Mouse (Mus musculus): Measurements from ENCODE around the gene AW011738.

Gene AW011738

GRCm38 (mm10) chr4:156200623-156201475, 2.3 kb upstream of the AW011738 start, which contains the start of gene Isg15:
TSS of gene Isg15 (minus strand) at chr4:156200818.
- DNase-seq (ENCODE audit: low read depth): peak; percentile 69

GRCm38 (mm10) chr4:156202462-156202893, 626 bp upstream of the AW011738 start:
- no peak for DNase-seq (ENCODE audit: low read depth)

GRCm38 (mm10) chr4:156203413-156204131, 468 bp downstream of the AW011738 start:
- DNase-seq (ENCODE audit: low read depth): no peak

- no peak for DNase-seq (ENCODE audit: low read depth)
Observed at GRCm38 (mm10) chr4:156208872-156209271, 5.8 kb downstream of the AW011738 start.

- DNase-seq (ENCODE audit: low read depth): no peak
Observed at GRCm38 (mm10) chr4:156209963-156210635, 7.0 kb downstream of the AW011738 start.

- no peak for DNase-seq (ENCODE audit: low read depth)
Observed at GRCm38 (mm10) chr4:156213134-156213533, 10.0 kb downstream of the AW011738 start.

DNA sequence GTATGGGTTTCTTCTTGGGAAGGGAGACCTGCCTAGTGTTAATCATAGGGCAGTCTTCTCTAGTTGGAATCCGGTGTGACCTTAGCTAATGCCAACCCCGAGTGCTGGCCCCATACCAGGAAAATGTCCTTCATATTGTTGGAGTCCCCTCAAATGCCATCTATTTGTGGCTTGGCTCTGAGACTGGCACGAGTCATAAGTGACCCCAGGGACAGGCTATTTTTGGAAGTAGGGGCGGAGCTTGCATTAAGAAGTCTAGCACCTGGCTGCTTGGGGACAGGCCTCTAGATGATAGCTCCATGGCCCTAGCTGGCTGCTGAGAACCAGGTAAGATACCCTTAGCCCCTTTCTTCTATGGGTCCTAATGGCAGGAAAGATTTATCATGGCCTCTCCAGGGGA, 12.5 kb downstream of the AW011738 start, which contains the start of gene Perm1:
Gene Perm1 (plus strand): TSS at position 220 of the 400 bp plus-strand sequence.
- DNase-seq (ENCODE audit: low read depth): peak; percentile 60

- DNase-seq (ENCODE audit: low read depth): no peak
Observed at GRCm38 (mm10) chr4:156216196-156216595, 13.1 kb downstream of the AW011738 start.

DNA sequence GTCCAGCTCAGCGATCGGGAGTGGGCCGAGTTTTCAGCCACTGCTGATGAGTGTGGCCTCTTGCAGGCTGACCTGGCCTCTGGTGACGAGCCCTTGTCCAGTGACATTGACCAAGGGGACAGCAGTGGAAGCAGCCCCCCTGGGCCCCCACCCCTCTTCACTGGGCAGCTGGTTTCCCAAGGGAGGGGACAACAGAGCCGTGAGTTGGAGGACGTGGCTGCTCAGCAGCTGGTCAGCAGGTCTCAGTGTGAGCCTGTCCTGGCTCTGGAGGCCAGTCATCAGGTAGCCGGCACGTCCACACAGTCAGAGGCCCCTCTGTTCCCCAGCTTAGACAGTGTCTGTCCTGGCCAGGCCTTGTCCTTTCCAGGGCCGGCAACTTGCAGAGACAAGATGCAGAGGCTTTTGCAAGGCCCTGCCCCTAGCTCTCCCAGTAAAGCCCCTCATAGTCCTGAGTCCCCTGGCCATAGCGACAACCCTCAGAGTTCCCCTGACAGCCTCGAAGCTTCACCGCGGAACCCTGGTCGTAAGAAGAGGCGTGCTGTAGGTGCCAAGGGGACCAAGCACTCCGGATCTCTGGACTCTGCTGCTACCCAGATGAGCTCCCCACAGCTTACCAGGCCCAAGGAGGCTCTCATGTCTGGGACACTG, 14.0 kb downstream of the AW011738 start:
- no peak for DNase-seq (ENCODE audit: low read depth)

- no peak for DNase-seq (ENCODE audit: low read depth)
Observed at GRCm38 (mm10) chr4:156217838-156218237, 14.7 kb downstream of the AW011738 start.

- DNase-seq (ENCODE audit: low read depth): no peak
Observed at GRCm38 (mm10) chr4:156219936-156220335, 16.8 kb downstream of the AW011738 start.

DNA sequence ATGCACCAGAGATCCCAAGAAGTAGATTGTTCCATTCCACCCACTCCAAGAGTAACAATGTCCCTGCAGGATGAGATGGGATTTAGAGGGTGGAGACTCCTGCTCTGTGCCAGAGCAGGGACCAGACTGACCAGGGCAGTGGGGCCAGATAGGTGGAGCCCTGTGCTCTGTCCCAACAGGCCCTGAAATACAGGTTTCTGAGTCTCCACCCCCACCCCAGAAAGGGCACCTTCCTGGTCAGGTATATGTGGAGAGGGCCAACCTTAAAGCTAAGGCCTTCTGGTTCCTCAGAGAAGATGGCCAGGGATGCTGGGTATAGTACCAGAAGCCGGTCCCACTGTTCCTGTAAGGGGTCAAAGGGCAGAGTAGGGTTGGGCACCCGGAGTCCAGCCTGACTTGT, 21.2 kb downstream of the AW011738 start:
- DNase-seq (ENCODE audit: low read depth): no peak

- DNase-seq (ENCODE audit: low read depth): peak; percentile 70
Observed at GRCm38 (mm10) chr4:156227752-156228392, 24.8 kb downstream of the AW011738 start.

DNA sequence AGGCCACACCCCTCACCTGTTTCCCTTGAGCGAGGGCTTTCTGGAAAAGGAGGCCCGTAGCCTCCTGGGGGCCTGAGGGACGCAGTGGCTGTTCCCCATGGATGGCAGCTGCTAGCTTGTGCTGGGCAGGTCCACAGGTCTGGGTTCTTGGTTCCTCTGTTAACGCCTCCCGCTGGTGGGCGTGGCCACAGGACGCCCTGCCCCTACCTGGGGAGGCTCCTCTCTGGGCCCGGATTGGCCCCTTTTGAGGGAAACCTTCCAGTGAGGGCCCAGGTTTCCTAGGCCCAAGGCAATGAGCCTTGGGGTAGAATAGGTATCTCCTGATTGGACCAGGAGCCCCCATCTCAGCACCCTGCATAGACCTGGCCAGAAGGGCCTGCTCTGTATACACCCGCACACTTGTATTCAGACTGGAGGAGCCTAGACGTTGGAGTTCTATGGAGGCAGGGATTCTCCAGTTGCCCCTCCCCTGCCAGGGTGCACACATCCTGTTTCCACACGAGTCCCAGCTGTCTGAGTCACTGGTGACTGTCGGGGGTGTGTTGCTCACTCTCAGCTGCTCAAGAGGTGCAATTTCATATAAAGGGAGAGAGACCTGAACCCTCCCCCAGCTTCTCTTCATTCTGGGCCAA, 25.4 kb downstream of the AW011738 start:
- peak; percentile 77 for DNase-seq (ENCODE audit: low read depth)

DNA sequence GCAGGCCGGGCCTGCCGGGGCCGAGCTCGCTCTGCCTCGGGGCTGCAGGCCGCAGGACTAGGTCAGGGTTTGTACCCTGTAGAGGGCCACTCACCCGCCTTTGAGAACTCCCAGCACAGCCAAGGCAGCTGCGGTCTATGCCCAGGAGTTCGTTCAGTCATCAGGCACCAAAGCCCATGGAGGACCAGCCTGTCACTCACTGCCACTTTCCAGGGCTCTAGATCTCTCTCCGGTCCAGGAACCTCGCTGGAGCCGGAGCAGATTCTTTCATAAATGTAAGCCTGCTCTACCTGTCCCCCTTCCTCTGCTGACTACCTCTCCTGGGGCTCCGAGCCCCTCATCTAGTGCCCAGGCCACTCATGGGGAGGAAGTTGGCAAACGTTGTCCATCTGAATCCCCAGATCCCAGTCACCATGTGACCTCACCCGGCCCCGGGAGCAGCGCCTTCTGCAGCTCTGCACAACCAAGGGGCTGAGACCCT, 31.0 kb downstream of the AW011738 start:
- peak; percentile 18 for DNase-seq (ENCODE audit: low read depth)

GRCm38 (mm10) chr4:156234701-156235213, 31.7 kb downstream of the AW011738 start, which contains the start of gene Plekhn1:
TSS of gene Plekhn1 (minus strand) at chr4:156234857.
- peak; percentile 74 for DNase-seq (ENCODE audit: low read depth)

- peak; percentile 70 for DNase-seq (ENCODE audit: low read depth)
Observed at GRCm38 (mm10) chr4:156235360-156235770, 32.3 kb downstream of the AW011738 start.

DNA sequence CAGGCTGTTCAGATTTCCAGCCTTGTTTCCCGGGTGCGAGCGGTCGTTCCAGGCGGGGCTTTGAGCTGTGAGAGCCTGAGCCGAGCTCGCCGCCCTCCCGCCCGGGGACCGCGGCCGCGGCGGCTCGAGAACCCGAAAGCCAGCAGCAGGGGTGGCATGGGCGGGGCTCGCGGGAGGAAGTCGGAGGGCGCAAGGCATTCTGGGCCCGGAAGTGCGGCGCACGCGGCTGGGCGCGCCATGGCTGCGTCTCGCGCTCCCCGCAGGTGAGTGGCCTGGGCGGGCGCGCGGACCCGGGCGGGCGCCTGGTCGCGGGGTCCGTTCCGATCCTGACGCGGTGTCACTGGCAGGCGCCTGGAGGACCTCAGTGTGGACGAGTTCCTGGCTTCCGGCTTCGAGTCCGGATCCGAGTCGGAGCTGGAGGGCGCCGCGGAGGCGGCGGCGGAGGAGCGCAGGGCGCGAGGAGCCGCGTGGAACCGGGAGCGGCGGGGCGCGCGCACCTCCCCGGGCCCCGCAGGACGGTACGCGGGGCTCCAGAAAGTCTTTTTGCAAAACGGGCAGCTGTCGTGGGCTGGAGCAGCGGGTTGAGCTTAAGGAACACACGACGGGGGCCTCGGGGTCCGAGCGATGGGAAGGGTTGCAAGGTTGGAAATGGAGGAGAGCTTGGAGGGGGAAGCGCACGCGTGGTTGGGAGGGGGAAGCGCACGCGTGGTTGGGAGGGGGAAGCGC, 32.9 kb downstream of the AW011738 start, which contains the start of gene Noc2l:
Gene Noc2l (plus strand): TSS at position 203 of the 726 bp plus-strand sequence.
- peak; percentile 92 for DNase-seq (ENCODE audit: low read depth)

DNA sequence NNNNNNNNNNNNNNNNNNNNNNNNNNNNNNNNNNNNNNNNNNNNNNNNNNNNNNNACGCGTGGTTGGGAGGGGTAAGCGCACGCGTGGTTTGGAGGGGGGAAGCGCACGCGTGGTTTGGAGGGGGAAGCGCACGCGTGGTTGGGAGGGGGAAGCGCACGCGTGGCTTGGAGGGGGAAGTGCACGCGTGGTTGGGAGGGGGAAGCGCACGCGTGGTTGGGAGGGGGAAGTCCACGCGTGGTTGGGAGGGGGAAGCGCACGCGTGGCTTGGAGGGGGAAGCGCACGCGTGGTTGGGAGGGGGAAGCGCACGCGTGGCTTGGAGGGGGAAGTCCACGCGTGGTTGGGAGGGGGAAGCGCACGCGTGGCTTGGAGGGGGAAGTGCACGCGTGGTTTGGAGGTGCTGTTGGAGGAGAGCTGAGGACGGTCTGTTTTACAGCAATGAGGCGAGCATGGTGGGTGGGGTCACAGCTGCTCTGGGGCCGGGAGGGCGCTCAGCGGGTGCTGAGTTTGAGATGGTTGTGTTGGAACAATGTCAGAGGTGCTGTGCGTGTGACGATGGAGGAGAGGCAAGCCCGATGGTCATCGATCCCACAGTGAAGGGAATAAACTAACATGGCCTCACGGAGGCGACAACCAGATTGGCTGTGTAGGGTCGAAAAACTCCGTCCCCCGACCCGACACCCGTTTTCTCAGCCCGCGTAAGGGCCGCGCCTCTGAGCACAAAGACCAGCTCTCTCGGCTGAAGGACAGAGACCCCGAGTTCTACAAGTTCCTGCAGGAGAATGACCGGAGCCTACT, 33.7 kb downstream of the AW011738 start:
- peak; percentile 40 for DNase-seq (ENCODE audit: low read depth)
